Mouse (Mus musculus) layer of hippocampus, postnatal 14 days (tissue): ENCODE measurements at regions not wholly inside any gene's neighbourhood (a gene's known extent, or its start where the extent isn't known, plus 50 kb on each side); places are given as distances from the start of the nearest gene placed in this dataset.

Source experiments
- DNase-seq, 2 experiments: peaks; one replicate each; pipeline ENCODE4 v3.0.0; 2021 to 2022; ENCODE audit warnings: low spot score in 2 of 2, mixed read lengths in 1 of 2

GRCm38 (mm10) chr12:32637400-32638100 is 181.8 kb upstream of the Nampt start:
- peak; percentile 12 to 77 for DNase-seq

GRCm38 (mm10) chr12:32640591-32640990 is 178.8 kb upstream of the Nampt start:
- DNase-seq, result no peak

GRCm38 (mm10) chr12:32642493-32642892 is 176.9 kb upstream of the Nampt start:
- DNase-seq, result no peak

- no peak for DNase-seq
Measured at GRCm38 (mm10) chr12:32653096-32653495, 166.2 kb upstream of the Nampt start.

GRCm38 (mm10) chr12:32656194-32656593 is 163.2 kb upstream of the Nampt start:
- no peak for DNase-seq

- no peak for DNase-seq
Measured at GRCm38 (mm10) chr12:32661782-32662413, 157.4 kb upstream of the Nampt start.

- DNase-seq, result no peak
Measured at GRCm38 (mm10) chr12:32666040-32666439, 153.3 kb upstream of the Nampt start.

- no peak for DNase-seq
Measured at GRCm38 (mm10) chr12:32677908-32678307, 141.4 kb upstream of the Nampt start.

GRCm38 (mm10) chr12:32678756-32679155 is 140.6 kb upstream of the Nampt start:
- DNase-seq, result no peak

- DNase-seq, result no peak
Measured at GRCm38 (mm10) chr12:32681910-32682309, 137.4 kb upstream of the Nampt start.

- no peak for DNase-seq
Measured at GRCm38 (mm10) chr12:32683375-32683774, 136.0 kb upstream of the Nampt start.

GRCm38 (mm10) chr12:32685788-32686385 is 133.5 kb upstream of the Nampt start:
- no peak for DNase-seq

- DNase-seq, result no peak
Measured at GRCm38 (mm10) chr12:32689361-32689760, 130.0 kb upstream of the Nampt start.

GRCm38 (mm10) chr12:32690096-32690495 is 129.2 kb upstream of the Nampt start:
- DNase-seq, result no peak

GRCm38 (mm10) chr12:32692081-32692819 is 127.1 kb upstream of the Nampt start:
- no peak for DNase-seq

GRCm38 (mm10) chr12:32692962-32693361 is 126.4 kb upstream of the Nampt start:
- no peak for DNase-seq

- no peak for DNase-seq
Measured at GRCm38 (mm10) chr12:32693678-32694077, 125.7 kb upstream of the Nampt start.

- no peak for DNase-seq
Measured at GRCm38 (mm10) chr12:32696832-32697231, 122.5 kb upstream of the Nampt start.

GRCm38 (mm10) chr12:32709188-32709587 is 110.2 kb upstream of the Nampt start:
- no peak for DNase-seq

- peak; percentile 78 to 94 for DNase-seq
Measured at GRCm38 (mm10) chr12:32717129-32717921, 102.0 kb upstream of the Nampt start.

- DNase-seq, result peak in 1 of 2 experiments; percentile 66
Measured at GRCm38 (mm10) chr12:32719203-32719602, 100.1 kb upstream of the Nampt start.
